ENCODE assay signal across 25 mouse cellular contexts in genomic region chr10:3267671-3268070, GRCm38 (mm10). TPM values are rescaled to one million over a fixed set of nuclear protein-coding genes. Genes with fewer than 3 reads are reported as not detected.
"Had no signal": no experiment of that assay in that cellular context is flagged by ENCODE, and none has a peak within 500 bp of the region (broad histone marks: within the 10 kb centered on the region; RNA-seq: fewer than 3 reads in every experiment).

Gene H60c (minus strand): TSS chr10:3267771.

- ATAC-seq: midbrain, embryonic 16.5 days had no signal

- H3K4me1 ChIP-seq: midbrain, embryonic 10.5 days; midbrain, embryonic 12.5 days; neural tube, embryonic 13.5 days; neural tube, embryonic 15.5 days had no signal

- H3K36me3 ChIP-seq: midbrain, embryonic 10.5 days; midbrain, embryonic 12.5 days; neural tube, embryonic 13.5 days; neural tube, embryonic 15.5 days had no signal

- H3K4me2 ChIP-seq: lung, embryonic 14.5 days; midbrain, embryonic 12.5 days; neural tube, embryonic 13.5 days; neural tube, embryonic 15.5 days had no signal

- H3K9me3 ChIP-seq: neural tube, embryonic 13.5 days; neural tube, embryonic 15.5 days had no signal

- DNase-seq: lung, embryonic 14.5 days; lung, postnatal 14 days; lung, postnatal 4 days; midbrain, embryonic 14.5 days; retina, postnatal 1 day; right cerebral cortex, adult 18-20 months; right cerebral cortex, postnatal 25 days; right cerebral cortex, postnatal 4 days; spleen, adult 18-20 months; thymus, adult 2 months; thymus, postnatal 25 days; thymus, postnatal 4 days had no signal

- H3K4me3 ChIP-seq: midbrain, embryonic 10.5 days; midbrain, embryonic 12.5 days; myocyte; neural tube, embryonic 13.5 days; neural tube, embryonic 15.5 days had no signal

- H3K27me3 ChIP-seq: midbrain, embryonic 12.5 days; neural tube, embryonic 13.5 days; neural tube, embryonic 15.5 days had no signal

- H3K9ac ChIP-seq: liver, embryonic 14.5 days; lung, embryonic 14.5 days; midbrain, embryonic 12.5 days; neural tube, embryonic 13.5 days; neural tube, embryonic 15.5 days had no signal

- H3K27ac ChIP-seq: liver, embryonic 14.5 days; midbrain, embryonic 10.5 days; midbrain, embryonic 12.5 days; neural tube, embryonic 13.5 days; neural tube, embryonic 15.5 days had no signal

RNA-seq across cellular contexts. Expression of gene H60c, which starts in this region (rescaled TPM):
- total RNA-seq: megakaryocyte, adult 5-6 weeks; megakaryocyte-erythroid progenitor cell, adult 5-6 weeks had no signal
- polyA plus RNA-seq: liver, embryonic 14.5 days; liver, embryonic 16.5 days; lung, embryonic 14.5 days; midbrain, embryonic 10.5 days; midbrain, embryonic 14.5 days; midbrain, embryonic 16.5 days; myocyte; neural tube, embryonic 11.5 days; neural tube, embryonic 13.5 days; neural tube, embryonic 15.5 days; small intestine, adult 2 months; testis, adult 2 months; thymus, adult 2 months had no signal
